Mouse (Mus musculus): ENCODE data around the gene Fuca2. TPM values are rescaled to one million over a fixed set of nuclear protein-coding genes. Genes with fewer than 3 reads are reported as not detected.
A peak's percentile ranks its signal among the peaks of the same experiment; 100 is the strongest.
"Not testable (repeated sequence)": the region's sequence is repeated elsewhere in the genome, so short reads cannot be mapped to it uniquely, and the experiment has no call there.

Fuca2 gene
- total RNA-seq (2022): 10 to 100 TPM; 42.0 to 52.9 (median 50.2) TPM

DNA sequence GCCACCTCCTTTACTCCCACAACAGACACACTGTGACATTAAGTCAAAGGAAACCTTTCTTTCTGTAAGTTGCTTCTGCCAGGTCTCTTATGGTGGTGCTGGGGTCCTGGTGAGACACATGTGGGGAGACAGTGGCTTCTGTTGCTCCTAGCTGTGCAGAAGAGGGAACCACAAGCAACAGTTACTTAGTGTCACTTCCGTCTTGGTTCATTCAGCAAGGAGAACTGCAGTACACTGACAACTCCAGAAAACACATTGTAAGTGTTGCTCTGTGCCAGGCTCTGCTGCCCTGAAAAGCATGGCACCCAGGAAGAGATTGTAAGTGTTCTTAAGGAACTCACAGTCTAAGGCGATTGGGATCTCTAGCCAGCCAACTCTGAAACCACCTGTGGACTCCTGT, at the start of gene Fuca2:
TSS of gene Fuca2 (plus strand) at position 210 of the 400 bp plus-strand sequence.
- DNase-seq (ENCODE audit: low spot score in 2 of 2): no peak

- DNase-seq (ENCODE audit: low spot score in 2 of 2): no peak
Observed at GRCm38 (mm10) chr10:13451640-13452039, 47.7 kb upstream of the Fuca2 start.

GRCm38 (mm10) chr10:13453200-13453990, 45.9 kb upstream of the Fuca2 start:
- DNase-seq (ENCODE audit: low spot score in 2 of 2): no peak

GRCm38 (mm10) chr10:13464295-13464694, 35.0 kb upstream of the Fuca2 start:
- not testable (repeated sequence) for DNase-seq (ENCODE audit: low spot score in 2 of 2)

DNA sequence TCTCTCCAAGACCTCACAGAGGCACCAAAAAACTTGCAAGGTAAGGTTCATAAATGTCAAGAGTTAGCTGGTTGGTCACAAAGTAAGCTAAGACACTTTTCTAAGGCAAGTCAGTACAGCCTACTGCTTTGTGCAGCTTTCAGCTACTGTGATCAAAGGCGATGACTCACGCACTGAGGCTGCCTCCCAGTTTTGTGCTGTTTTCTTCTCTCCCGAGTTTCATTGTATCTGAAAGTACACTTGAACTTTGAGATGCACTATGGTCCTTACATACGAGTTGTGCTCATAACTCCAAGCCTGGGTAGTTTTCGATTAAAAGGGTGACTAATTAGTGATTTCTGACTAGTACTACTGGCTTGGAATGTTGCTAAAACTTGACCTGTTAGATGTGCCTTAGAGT, 32.4 kb upstream of the Fuca2 start:
- no peak for DNase-seq (ENCODE audit: low spot score in 2 of 2)

GRCm38 (mm10) chr10:13468025-13468529, 31.3 kb upstream of the Fuca2 start:
- not testable (repeated sequence) for DNase-seq (ENCODE audit: low spot score in 2 of 2)

DNA sequence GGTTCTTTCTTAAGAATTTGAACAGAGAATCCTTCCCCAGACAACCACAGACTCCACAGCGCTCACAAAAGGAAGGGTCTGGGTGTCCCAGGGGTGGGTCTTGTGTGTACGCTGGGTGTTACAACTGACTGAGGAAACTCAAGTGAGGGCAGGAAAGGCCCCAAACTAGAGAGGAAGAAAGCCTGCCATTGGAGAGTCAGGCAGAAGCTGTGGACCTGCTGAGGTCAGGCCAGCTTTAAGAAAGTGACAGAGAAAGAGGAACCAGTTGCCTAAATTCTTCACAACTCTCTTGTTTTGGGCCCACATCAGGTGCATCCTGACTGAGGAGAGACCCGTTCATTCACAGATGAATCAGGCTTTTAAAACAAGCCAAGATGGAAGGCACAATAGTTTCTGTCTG, 29.1 kb upstream of the Fuca2 start:
- no peak for DNase-seq (ENCODE audit: low spot score in 2 of 2)

GRCm38 (mm10) chr10:13473287-13473832, 26.0 kb upstream of the Fuca2 start:
- DNase-seq (ENCODE audit: low spot score in 2 of 2): no peak

DNA sequence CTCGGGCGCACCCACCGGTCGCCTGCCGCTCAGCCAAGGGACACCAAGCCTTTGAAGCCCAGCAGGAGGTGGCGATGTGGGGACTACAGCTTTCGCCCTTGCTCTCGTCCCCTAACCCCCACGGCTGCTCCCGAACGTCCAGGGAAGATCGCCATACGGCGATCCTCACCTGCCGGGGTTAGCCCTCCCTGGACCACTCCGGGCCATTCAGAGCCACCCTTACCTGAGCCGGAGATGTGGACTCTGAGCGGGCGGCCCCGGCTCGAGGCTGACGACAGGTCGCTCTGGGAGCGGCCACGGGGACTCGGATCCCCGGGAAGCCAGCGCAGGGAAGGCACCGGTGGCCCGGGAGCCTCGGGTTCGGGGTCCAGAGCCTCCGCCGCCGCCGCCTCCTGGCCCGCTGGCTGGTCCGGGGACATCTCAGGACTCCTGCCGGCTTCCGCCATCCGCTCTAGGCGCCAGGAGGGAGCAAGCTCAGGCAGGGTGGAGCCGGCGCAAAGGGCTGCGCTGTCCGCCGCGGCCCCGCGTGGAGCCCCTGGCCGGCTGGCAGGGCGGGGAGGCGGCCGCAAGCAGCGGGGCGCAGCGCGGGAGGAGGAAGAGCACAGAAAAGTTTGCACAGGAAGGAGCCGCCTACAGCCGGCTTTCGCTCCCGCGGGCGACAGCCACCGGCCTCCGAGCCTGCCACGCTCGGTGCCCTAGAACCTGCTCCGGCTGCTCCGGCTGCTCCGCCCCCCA, 25.3 kb upstream of the Fuca2 start, which contains the start of gene Phactr2:
TSS of gene Phactr2 (minus strand) at position 580 of the 735 bp plus-strand sequence.
- no peak for DNase-seq (ENCODE audit: low spot score in 2 of 2)

- no peak for DNase-seq (ENCODE audit: low spot score in 2 of 2)
Observed at GRCm38 (mm10) chr10:13474568-13474955, 24.8 kb upstream of the Fuca2 start.

DNA sequence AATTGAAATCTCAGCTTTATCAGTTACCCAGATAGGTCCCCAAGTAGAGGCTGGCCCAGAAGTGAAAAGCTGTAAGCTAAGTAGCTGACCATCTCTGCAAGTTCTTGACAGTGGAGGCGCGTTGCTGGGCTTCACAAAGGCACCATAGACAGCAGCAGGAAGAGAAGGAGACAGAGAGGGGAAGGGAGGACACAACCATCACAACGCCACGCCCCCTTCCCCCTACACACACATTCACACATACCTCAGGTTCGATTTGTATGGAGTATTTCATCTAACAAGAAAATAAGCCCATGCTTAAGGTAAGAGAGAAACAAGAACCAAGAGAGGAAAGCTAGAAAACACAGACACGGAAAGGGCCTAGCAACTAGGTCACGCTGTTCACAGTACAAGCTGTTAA, 24.2 kb upstream of the Fuca2 start:
- DNase-seq (ENCODE audit: low spot score in 2 of 2): no peak

DNA sequence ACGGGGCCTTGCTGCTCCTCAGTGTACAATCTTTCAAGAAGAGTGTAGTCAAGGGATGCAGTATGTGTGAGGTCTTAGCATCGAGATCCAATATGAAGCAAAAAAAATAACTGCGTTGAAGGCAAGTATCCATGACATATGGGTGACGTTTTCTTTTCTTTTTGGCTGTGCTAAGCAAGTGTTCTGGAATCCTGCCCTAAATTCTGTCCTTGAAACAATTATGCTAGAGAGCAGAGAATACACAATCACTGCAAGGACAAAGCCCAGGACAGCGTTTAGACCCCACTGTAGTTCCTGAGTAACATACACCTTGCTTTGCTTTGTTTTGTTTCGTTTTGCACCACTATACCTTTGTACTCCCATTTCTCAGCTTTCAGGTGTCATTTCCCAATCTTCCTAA, 20.0 kb upstream of the Fuca2 start:
- no peak for DNase-seq (ENCODE audit: low spot score in 2 of 2)

DNA sequence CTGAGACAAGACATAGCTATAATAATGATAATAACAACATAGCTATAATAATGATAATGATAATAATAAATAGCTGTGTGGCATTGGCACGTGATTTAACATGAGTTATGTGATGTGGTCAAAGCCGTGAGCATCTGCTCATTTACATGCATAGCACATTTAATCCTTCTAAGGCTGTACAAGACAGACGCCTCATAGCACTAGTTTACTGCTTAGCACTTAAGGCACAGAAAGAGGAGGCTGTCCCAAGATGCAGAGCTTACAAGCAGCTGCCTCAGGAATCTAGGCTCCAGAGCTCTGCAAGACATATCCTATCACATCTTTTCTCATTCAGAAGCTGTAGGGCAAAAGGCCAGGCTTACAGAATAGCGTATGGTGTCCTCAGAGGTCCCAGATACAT, 13.4 kb upstream of the Fuca2 start:
- DNase-seq (ENCODE audit: low spot score in 2 of 2): no peak

GRCm38 (mm10) chr10:13489671-13490070, 9.7 kb upstream of the Fuca2 start:
- DNase-seq (ENCODE audit: low spot score in 2 of 2): no peak

DNA sequence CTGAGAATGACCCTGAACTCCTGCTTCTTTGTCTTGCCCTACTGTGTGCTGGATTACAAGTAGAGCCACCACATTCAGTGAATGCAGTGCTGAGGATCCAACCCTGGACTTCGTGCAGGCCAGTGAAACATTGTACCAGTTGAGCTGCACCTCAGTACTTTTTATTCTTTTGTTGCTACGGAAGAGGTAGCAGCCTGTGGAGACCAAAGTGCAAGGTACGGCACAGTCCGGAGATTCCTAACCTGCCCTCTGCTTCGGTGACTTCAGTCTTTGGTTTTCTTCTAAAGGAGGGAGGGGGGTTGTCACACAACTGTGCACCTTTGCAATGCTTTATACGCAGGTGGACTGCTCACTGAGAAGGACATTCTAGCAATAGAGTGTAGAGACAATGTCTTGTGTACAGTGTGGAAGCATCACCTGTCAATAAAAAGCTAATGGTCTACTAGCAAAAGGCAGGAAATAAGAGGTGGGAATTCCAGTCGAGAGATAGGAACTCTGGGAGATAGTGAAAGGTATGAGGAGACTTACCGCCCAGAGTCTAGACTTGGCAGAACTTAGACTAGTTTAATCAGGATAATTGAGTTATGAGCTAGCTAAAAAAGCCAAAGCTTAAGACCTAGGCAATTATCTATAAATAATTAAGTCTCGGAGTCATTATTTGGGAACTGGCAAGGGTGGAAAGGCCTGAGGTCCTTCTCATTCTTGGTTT, 5.2 kb upstream of the Fuca2 start:
- DNase-seq (ENCODE audit: low spot score in 2 of 2): no peak

DNA sequence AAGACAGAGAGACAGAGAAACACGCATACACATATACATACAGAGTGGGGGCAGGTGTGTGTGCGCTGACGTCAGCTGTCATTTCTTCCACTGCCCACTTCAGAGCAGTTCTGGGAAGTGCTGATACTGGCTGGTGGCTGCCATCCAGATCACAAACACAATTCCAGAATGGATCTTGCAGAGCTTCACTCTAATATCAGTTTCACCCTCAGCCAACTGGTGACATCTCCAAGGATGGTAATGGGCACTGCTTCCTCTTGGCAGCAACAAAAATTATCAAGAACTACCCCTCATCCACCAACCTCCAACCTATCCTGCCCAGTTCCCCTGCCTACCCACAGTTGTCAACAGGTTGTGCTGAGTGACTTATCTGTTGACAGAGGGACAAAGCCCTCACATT, 3.0 kb upstream of the Fuca2 start:
- DNase-seq (ENCODE audit: low spot score in 2 of 2): no peak

- DNase-seq (ENCODE audit: low spot score in 2 of 2): no peak
Observed at GRCm38 (mm10) chr10:13500473-13500872, 1.1 kb downstream of the Fuca2 start.

DNA sequence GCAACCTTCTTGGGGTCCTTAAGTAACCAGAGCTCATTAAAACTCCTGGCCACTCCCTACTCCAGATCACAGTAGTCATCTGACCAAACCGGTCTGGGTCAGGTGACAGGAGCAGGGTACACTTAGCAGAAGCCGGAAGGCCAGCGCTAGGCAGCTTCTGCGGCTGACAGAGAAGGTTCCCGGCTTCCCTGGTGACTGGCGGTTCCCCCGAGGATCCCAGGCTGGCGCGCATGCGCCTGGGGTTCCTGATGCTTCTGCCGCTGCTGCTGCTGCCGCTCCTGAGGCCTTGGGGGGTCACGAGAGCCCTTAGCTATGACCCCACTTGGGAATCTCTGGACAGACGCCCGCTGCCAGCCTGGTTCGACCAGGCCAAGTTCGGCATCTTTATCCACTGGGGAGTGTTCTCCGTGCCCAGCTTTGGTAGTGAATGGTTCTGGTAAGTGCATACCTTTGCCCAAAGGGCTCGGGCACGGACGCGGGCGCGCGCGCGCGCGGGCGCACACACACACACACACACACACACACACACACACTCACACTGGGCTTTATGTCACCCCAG, 1.7 kb downstream of the Fuca2 start:
- peak; percentile 81 to 86 for DNase-seq (ENCODE audit: low spot score in 2 of 2)

GRCm38 (mm10) chr10:13501533-13501932, 2.2 kb downstream of the Fuca2 start:
- not testable (repeated sequence) for DNase-seq (ENCODE audit: low spot score in 2 of 2)

GRCm38 (mm10) chr10:13502371-13502770, 3.0 kb downstream of the Fuca2 start:
- no peak for DNase-seq (ENCODE audit: low spot score in 2 of 2)

- no peak for DNase-seq (ENCODE audit: low spot score in 2 of 2)
Observed at GRCm38 (mm10) chr10:13521857-13522256, 22.5 kb downstream of the Fuca2 start.
